Comparison of ENCODE assay signal across 13 mouse cellular contexts in genomic region chr4:81899961-81900540, GRCm38 (mm10).
DNase-seq lines count a peak whose midpoint lies in the region; ATAC-seq lines count a peak whose summit lies in the region.
"Had no signal": no experiment of that assay in that cellular context is flagged by ENCODE, and none has a peak within 500 bp of the region (broad histone marks: within the 10 kb centered on the region; RNA-seq: fewer than 3 reads in every experiment).

No protein-coding gene starts in this region.

- intact Hi-C loops in left cerebral cortex, postnatal 10 days (cut with DNase I) = no loop called here

- no peak for ATAC-seq in heart, embryonic 16.5 days (replicated peaks; ENCODE audit: extremely low read depth, insufficient read depth, low FRiP score)
- ATAC-seq in kidney, embryonic 16.5 days (ENCODE audit: low FRiP score, low TSS enrichment) = no peak
- ATAC-seq: forebrain, embryonic 13.5 days had no signal

- no peaks in the 10 kb centered on the region for H3K36me3 ChIP-seq in heart, embryonic 16.5 days (ENCODE audit: control insufficient read depth, insufficient read depth)
- H3K36me3 ChIP-seq in kidney, embryonic 16.5 days (ENCODE audit: insufficient read depth, low read length) = no peaks in the 10 kb centered on the region
- H3K36me3 ChIP-seq: embryonic facial prominence, embryonic 12.5 days had no signal

- H3K4me1 ChIP-seq in brown adipose tissue, adult 24 weeks (ENCODE audit: control insufficient read depth, insufficient read depth, insufficient read length, low read length) = no peaks in the 10 kb centered on the region; the same call in 1 of the 2 replicates
- H3K4me1 ChIP-seq in heart, embryonic 16.5 days (ENCODE audit: control insufficient read depth, insufficient read depth, low read length) = peaks cover 7% of the 10 kb centered on the region
- no peaks in the 10 kb centered on the region for H3K4me1 ChIP-seq in kidney, embryonic 16.5 days (ENCODE audit: insufficient read depth, low read length)
- H3K4me1 ChIP-seq: forebrain, embryonic 13.5 days; megakaryocyte, embryonic 14.5 days had no signal

- H3K9ac ChIP-seq in heart, embryonic 16.5 days (ENCODE audit: low read length) = no peak overlapping the region
- no peak overlapping the region for H3K9ac ChIP-seq in kidney, embryonic 16.5 days (replicated peaks; ENCODE audit: low read length)
- H3K9ac ChIP-seq: embryonic facial prominence, embryonic 12.5 days; forebrain, embryonic 13.5 days had no signal

- peak; percentile 35 for DNase-seq in adrenal gland, postnatal 10 days
- no peak for DNase-seq in adrenal gland, adult 8-10 months
- peak; percentile 20 to 26 for DNase-seq in left cerebral cortex, adult 18-20 months (ENCODE audit: low spot score in 2 of 2)
- no peak for DNase-seq in left cerebral cortex, postnatal 10 days (ENCODE audit: extremely low spot score in 1 of 2, low spot score in 2 of 2)
- no peak for DNase-seq in kidney, adult 9 months
- DNase-seq: cerebellum, postnatal 14 days; thymus, postnatal 14 days had no signal

- H3K4me2 ChIP-seq in heart, embryonic 16.5 days (ENCODE audit: low read depth, low read length) = no peak overlapping the region
- H3K4me2 ChIP-seq in kidney, embryonic 16.5 days (replicated peaks; ENCODE audit: low read depth, low read length) = no peak overlapping the region
- H3K4me2 ChIP-seq: embryonic facial prominence, embryonic 12.5 days; forebrain, embryonic 13.5 days had no signal

- no peak overlapping the region for H3K4me3 ChIP-seq in brown adipose tissue, adult 24 weeks (ENCODE audit: insufficient read depth, low read depth, low read length)
- H3K4me3 ChIP-seq in heart, embryonic 16.5 days (ENCODE audit: low read length) = no peak overlapping the region
- H3K4me3 ChIP-seq in kidney, embryonic 16.5 days (ENCODE audit: low read length) = no peak overlapping the region
- H3K4me3 ChIP-seq: embryonic facial prominence, embryonic 12.5 days; forebrain, embryonic 13.5 days; megakaryocyte, embryonic 14.5 days had no signal

- WGBS in heart, embryonic 16.5 days = 26% methylated on average over 5 of the region's 5 CpGs
- WGBS in kidney, embryonic 16.5 days = 82% methylated on average over 5 of the region's 5 CpGs

- H3K9me3 ChIP-seq in heart, embryonic 16.5 days (replicated peaks; ENCODE audit: control insufficient read depth, low read length) = no peaks in the 10 kb centered on the region
- no peaks in the 10 kb centered on the region for H3K9me3 ChIP-seq in kidney, embryonic 16.5 days (ENCODE audit: low read length)
- H3K9me3 ChIP-seq: embryonic facial prominence, embryonic 12.5 days; forebrain, embryonic 13.5 days had no signal

- H3K27ac ChIP-seq in brown adipose tissue, adult 24 weeks (replicated peaks; ENCODE audit: low read depth, low read length) = peak overlapping the region; percentile 95
- peak overlapping the region; percentile 74 for H3K27ac ChIP-seq in heart, embryonic 16.5 days (ENCODE audit: low read length)
- no peak overlapping the region for H3K27ac ChIP-seq in kidney, embryonic 16.5 days (ENCODE audit: low read length)
- H3K27ac ChIP-seq: embryonic facial prominence, embryonic 12.5 days; forebrain, embryonic 13.5 days had no signal

- no peaks in the 10 kb centered on the region for H3K27me3 ChIP-seq in heart, embryonic 16.5 days (ENCODE audit: control insufficient read depth, insufficient read depth, low read length)
- no peaks in the 10 kb centered on the region for H3K27me3 ChIP-seq in kidney, embryonic 16.5 days (ENCODE audit: insufficient read depth, low read length)
- H3K27me3 ChIP-seq: embryonic facial prominence, embryonic 12.5 days; forebrain, embryonic 13.5 days; megakaryocyte, embryonic 14.5 days had no signal

Comparison
In these comparisons a context has a peak if more than half of its experiments do, and no peak if none do; other contexts are left out.
1. DNase-seq: peak in adrenal gland, postnatal 10 days (single experiment) and left cerebral cortex, adult 18-20 months (2 of 2); none in adrenal gland, adult 8-10 months (single experiment), left cerebral cortex, postnatal 10 days (0 of 2) and kidney, adult 9 months (single experiment).